Mouse (Mus musculus) myocyte (in vitro differentiated cells): Measurements from ENCODE around the gene Mvb12b.

ENCODE experiments used
- E2F4 ChIP-seq: IDR thresholded peaks from one replicate; pipeline ENCODE4 v1.6.1; 2011; ENCODE audit warnings: mild to moderate bottlenecking, control low read depth, moderate library complexity; ENCODE audit not compliant: insufficient read depth
- MAX ChIP-seq: IDR thresholded peaks from one replicate; pipeline ENCODE4 v1.6.1; 2011; ENCODE audit warnings: low read depth, mild to moderate bottlenecking, control low read depth
- MYOD1 ChIP-seq, 3 experiments: IDR thresholded peaks; one replicate each; pipeline ENCODE4 v1.6.1; 2011; ENCODE audit warnings: control low read depth in 2 of 3, low read depth in 2 of 3, mild to moderate bottlenecking in 2 of 3, moderate library complexity in 1 of 3; ENCODE audit not compliant: insufficient read length in 2 of 3, control insufficient read depth in 1 of 3
- MYOG ChIP-seq, 3 experiments: IDR thresholded peaks; one replicate each; pipeline ENCODE4 v1.6.1; 2011; ENCODE audit warnings: control low read depth in 2 of 3, low read depth in 2 of 3, mild to moderate bottlenecking in 2 of 3; ENCODE audit not compliant: insufficient read length in 2 of 3, control insufficient read depth in 1 of 3, insufficient read depth in 1 of 3
- POLR2A ChIP-seq: IDR thresholded peaks from one replicate; pipeline ENCODE4 v1.6.1; 2011; ENCODE audit warnings: low read depth, mild to moderate bottlenecking, control low read depth, moderate library complexity; ENCODE audit not compliant: insufficient read length
- POLR2AphosphoS2 ChIP-seq: IDR thresholded peaks from one replicate; pipeline ENCODE4 v1.6.1; 2011; ENCODE audit warnings: low read depth, control low read depth; ENCODE audit not compliant: insufficient read length
- REST ChIP-seq: IDR thresholded peaks from one replicate; pipeline ENCODE4 v1.6.1; 2011; ENCODE audit warnings: mild to moderate bottlenecking, control low read depth, moderate library complexity; ENCODE audit not compliant: insufficient read depth, insufficient read length
- TCF12 ChIP-seq: IDR thresholded peaks from one replicate; pipeline ENCODE4 v1.6.1; 2011; ENCODE audit warnings: mild to moderate bottlenecking, control low read depth; ENCODE audit not compliant: poor library complexity, insufficient read depth, severe bottlenecking
- USF1 ChIP-seq: IDR thresholded peaks from one replicate; pipeline ENCODE4 v1.6.1; 2011; ENCODE audit warnings: low read depth, mild to moderate bottlenecking, control low read depth, moderate library complexity

DNA sequence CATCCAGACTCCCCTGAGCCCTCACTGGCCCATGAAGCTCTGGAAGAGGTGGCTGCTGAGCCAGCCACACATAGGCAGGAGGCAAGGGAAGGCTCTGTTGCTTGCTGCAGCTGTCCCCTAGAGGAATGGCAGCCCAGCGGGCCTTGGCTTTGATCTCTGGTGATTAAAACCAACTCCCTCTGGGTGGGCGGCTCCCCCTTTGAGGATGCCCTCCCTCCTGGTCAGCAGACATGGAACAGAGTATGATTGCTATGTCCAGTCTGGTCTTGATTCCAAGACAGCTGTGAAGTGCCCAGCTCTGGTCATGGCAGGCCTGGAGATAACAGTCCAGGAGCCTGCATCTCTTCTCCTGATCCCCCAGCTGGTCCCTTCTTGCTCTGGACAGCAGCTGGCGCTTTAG is 179.7 kb downstream of the Mvb12b start:
- TF ChIP-seq POLR2A (no peak), E2F4 (no peak), REST (no peak), MYOG (IDR thresholded peaks at IDR 0.05; ENCODE audit: control insufficient read depth in 1 of 3, insufficient read depth in 1 of 3, insufficient read length in 2 of 3, low read depth in 2 of 3) (peak in 1 of 3 experiments; percentile 17), USF1 (no peak), MYOD1 (IDR thresholded peaks at IDR 0.05; ENCODE audit: control insufficient read depth in 1 of 3, insufficient read length in 2 of 3, low read depth in 2 of 3) (peak in 2 of 3 experiments; percentile 11 to 49), POLR2AphosphoS2 (no peak), TCF12 (no peak), MAX (no peak)
